25 mouse cellular contexts compared by ENCODE assay signal in genomic region chr12:4322227-4322626, GRCm38 (mm10).
DNase-seq lines count a peak whose midpoint lies in the region; ATAC-seq and TF ChIP-seq lines count a peak whose summit lies in the region.
"Had no signal": no experiment of that assay in that cellular context is flagged by ENCODE, and none has a peak within 500 bp of the region (broad histone marks: within the 10 kb centered on the region; RNA-seq: fewer than 3 reads in every experiment).

No protein-coding gene starts in this region.

- no peak for TF ChIP-seq POLR2A in brain, embryonic 14.5 days (IDR thresholded peaks at IDR 0.05; ENCODE audit: borderline replicate concordance, extremely low read depth, insufficient read depth, insufficient read length, poor library complexity, severe bottlenecking)

- no peaks in the 10 kb centered on the region for H3K4me1 ChIP-seq in midbrain, embryonic 14.5 days (ENCODE audit: control insufficient read depth, insufficient read depth, low read length)
- H3K4me1 ChIP-seq in midbrain, embryonic 13.5 days (replicated peaks) = no peaks in the 10 kb centered on the region
- peaks cover 10% of the 10 kb centered on the region for H3K4me1 ChIP-seq in embryonic facial prominence, embryonic 10.5 days
- H3K4me1 ChIP-seq: embryonic facial prominence, embryonic 13.5 days; forebrain, embryonic 12.5 days; forebrain, embryonic 15.5 days; heart, embryonic 10.5 days had no signal

- peaks cover 10% of the 10 kb centered on the region; the same call in 1 of the 2 replicates for H3K36me3 ChIP-seq in midbrain, embryonic 14.5 days (ENCODE audit: control insufficient read depth, insufficient read depth, low read length)
- peaks cover 27% of the 10 kb centered on the region for H3K36me3 ChIP-seq in midbrain, embryonic 13.5 days
- no peaks in the 10 kb centered on the region; the same call in 1 of the 2 replicates for H3K36me3 ChIP-seq in embryonic facial prominence, embryonic 10.5 days (replicated peaks)
- H3K36me3 ChIP-seq: heart, embryonic 10.5 days had no signal

- no peaks in the 10 kb centered on the region for H3K9me3 ChIP-seq in midbrain, embryonic 14.5 days (ENCODE audit: control insufficient read depth, low read length)
- no peaks in the 10 kb centered on the region for H3K9me3 ChIP-seq in midbrain, embryonic 13.5 days
- H3K9me3 ChIP-seq in embryonic facial prominence, embryonic 10.5 days = no peaks in the 10 kb centered on the region
- H3K9me3 ChIP-seq: embryonic facial prominence, embryonic 13.5 days; forebrain, embryonic 12.5 days; forebrain, embryonic 15.5 days; heart, embryonic 10.5 days; heart, embryonic 13.5 days had no signal

- ATAC-seq in midbrain, embryonic 14.5 days (ENCODE audit: low FRiP score, low TSS enrichment) = no peak
- no peak for ATAC-seq in midbrain, embryonic 13.5 days
- ATAC-seq: CD4-positive, CD25-positive, alpha-beta regulatory T cell, adult 4 months; forebrain, embryonic 15.5 days; intestine, postnatal 0 days had no signal

- H3K27ac ChIP-seq in midbrain, embryonic 14.5 days (replicated peaks; ENCODE audit: low read depth, low read length) = no peak overlapping the region
- H3K27ac ChIP-seq in midbrain, embryonic 13.5 days = no peak overlapping the region
- H3K27ac ChIP-seq in embryonic facial prominence, embryonic 10.5 days (replicated peaks) = no peak overlapping the region
- H3K27ac ChIP-seq: embryonic facial prominence, embryonic 13.5 days; forebrain, embryonic 12.5 days; forebrain, embryonic 15.5 days; heart, adult 2 months; heart, embryonic 10.5 days; heart, embryonic 13.5 days; hindbrain, embryonic 14.5 days had no signal

- H3K4me2 ChIP-seq in midbrain, embryonic 14.5 days (ENCODE audit: low read length) = no peak overlapping the region
- H3K4me2 ChIP-seq in midbrain, embryonic 13.5 days (replicated peaks) = no peak overlapping the region
- H3K4me2 ChIP-seq: embryonic facial prominence, embryonic 13.5 days; forebrain, embryonic 12.5 days; forebrain, embryonic 15.5 days; heart, embryonic 13.5 days; hindbrain, embryonic 14.5 days had no signal

- WGBS in midbrain, embryonic 14.5 days = 33% methylated on average over 2 of the region's 2 CpGs
- 38% methylated on average over 2 of the region's 2 CpGs for WGBS in midbrain, embryonic 13.5 days
- 14% methylated on average over 2 of the region's 2 CpGs for WGBS in embryonic facial prominence, embryonic 10.5 days

- H3K27me3 ChIP-seq in midbrain, embryonic 14.5 days (ENCODE audit: control insufficient read depth, insufficient read depth, low read length) = no peaks in the 10 kb centered on the region
- H3K27me3 ChIP-seq in midbrain, embryonic 13.5 days = no peaks in the 10 kb centered on the region
- H3K27me3 ChIP-seq in embryonic facial prominence, embryonic 10.5 days (replicated peaks; ENCODE audit: low read depth, poor library complexity, severe bottlenecking) = no peaks in the 10 kb centered on the region
- H3K27me3 ChIP-seq: embryonic facial prominence, embryonic 13.5 days; forebrain, embryonic 12.5 days; forebrain, embryonic 15.5 days; heart, embryonic 13.5 days had no signal

- H3K4me3 ChIP-seq in midbrain, embryonic 14.5 days (replicated peaks; ENCODE audit: low read depth, low read length) = no peak overlapping the region
- no peak overlapping the region for H3K4me3 ChIP-seq in midbrain, embryonic 13.5 days (replicated peaks)
- H3K4me3 ChIP-seq in embryonic facial prominence, embryonic 10.5 days = no peak overlapping the region
- H3K4me3 ChIP-seq: embryonic facial prominence, embryonic 13.5 days; erythroblast, embryonic 14.5 days; forebrain, embryonic 12.5 days; forebrain, embryonic 15.5 days; heart, adult 2 months; heart, embryonic 10.5 days; heart, embryonic 13.5 days had no signal

- TF ChIP-seq CTCF in brain, embryonic 14.5 days (IDR thresholded peaks at IDR 0.05; ENCODE audit: borderline replicate concordance, extremely low read depth, insufficient read depth, insufficient read length) = no peak

- no peak overlapping the region for H3K9ac ChIP-seq in midbrain, embryonic 14.5 days (replicated peaks; ENCODE audit: low read length)
- no peak overlapping the region for H3K9ac ChIP-seq in midbrain, embryonic 13.5 days (replicated peaks)
- H3K9ac ChIP-seq: embryonic facial prominence, embryonic 13.5 days; forebrain, embryonic 12.5 days; forebrain, embryonic 15.5 days; heart, embryonic 13.5 days; hindbrain, embryonic 14.5 days had no signal

- DNase-seq in midbrain, embryonic 14.5 days = peak; percentile 17
- peak; percentile 12 for DNase-seq in brain, embryonic 14.5 days (ENCODE audit: low read depth)
- peak; percentile 16 for DNase-seq in embryonic facial prominence, embryonic 10.5 days (ENCODE audit: low spot score)
- no peak for DNase-seq in gastrocnemius, postnatal 4 days (ENCODE audit: low spot score in 2 of 2)
- no peak for DNase-seq in right cerebral cortex, adult 2 months (ENCODE audit: low spot score in 2 of 2)
- DNase-seq: adrenal gland, postnatal 10 days; adrenal gland, postnatal 36 days; cerebellum, adult 11-12 months; cerebellum, adult 8-10 months; cerebellum, postnatal 10 days; cerebellum, postnatal 36 days; gastrocnemius, postnatal 25 days; heart, adult 2 months; heart, postnatal 14 days; heart, postnatal 4 days had no signal

Comparison
In these comparisons a context has a peak if more than half of its experiments do, and no peak if none do; other contexts are left out.
1. DNase-seq: peak in midbrain, embryonic 14.5 days (single experiment), brain, embryonic 14.5 days (single experiment) and embryonic facial prominence, embryonic 10.5 days (single experiment); none in gastrocnemius, postnatal 4 days (0 of 2) and right cerebral cortex, adult 2 months (0 of 2).